Mouse (Mus musculus): ENCODE results near the gene Rbpj. TPM values are rescaled to one million over a fixed set of nuclear protein-coding genes. Genes with fewer than 3 reads are reported as not detected.
A peak's percentile ranks its signal among the peaks of the same experiment; 100 is the strongest.

Rbpj gene
- polyA plus RNA-seq, 2 experiments, result 6.5 to 7.0 TPM

- DNase-seq (ENCODE audit: low read depth in 3 of 3, low spot score in 3 of 3), result no peak
- H3K4me2 ChIP-seq (ENCODE audit: low read depth), result no peak overlapping the region
- H3K36me3 ChIP-seq (replicated peaks; ENCODE audit: control insufficient read depth, insufficient read depth, low read depth), result no peaks in the 10 kb centered on the region
- H3K27ac ChIP-seq, result no peak overlapping the region
- 22% methylated on average over 4 of the region's 4 CpGs for WGBS (ENCODE audit: insufficient replicate concordance)
- no peak overlapping the region for H3K4me3 ChIP-seq (ENCODE audit: insufficient read depth in 1 of 2, low read depth in 2 of 2, low read length in 2 of 2)
- TF ChIP-seq EP300 (IDR thresholded peaks at IDR 0.05; ENCODE audit: low read depth), result no peak
- TF ChIP-seq CTCF (IDR thresholded peaks at IDR 0.05; ENCODE audit: low read depth), result no peak
- H3K4me1 ChIP-seq (replicated peaks; ENCODE audit: control insufficient read depth in 2 of 2, insufficient read depth in 2 of 2, low read length in 1 of 2), result peaks cover 0 to 4% of the 10 kb centered on the region in 2 experiments; a peak in 1 of 4 replicates
- no peak overlapping the region for H3K9ac ChIP-seq (replicated peaks)
- no peaks in the 10 kb centered on the region for H3K27me3 ChIP-seq (ENCODE audit: control insufficient read depth, insufficient read depth, low read length)
- peak; percentile 15; the same call in 1 of the 2 replicates for ATAC-seq (ENCODE audit: insufficient read depth)
- H3K9me3 ChIP-seq (ENCODE audit: control insufficient read depth, low read length), result no peaks in the 10 kb centered on the region
Observed at GRCm38 (mm10) chr5:53685623-53686022, 219.7 kb downstream of the Rbpj start.

- H3K27ac ChIP-seq, result no peak overlapping the region
- 59% methylated on average over 2 of the region's 2 CpGs for WGBS (ENCODE audit: insufficient replicate concordance)
- H3K27me3 ChIP-seq (ENCODE audit: control insufficient read depth, insufficient read depth, low read length), result no peaks in the 10 kb centered on the region
- peaks cover 0 to 4% of the 10 kb centered on the region in 2 experiments; a peak in 1 of 4 replicates for H3K4me1 ChIP-seq (replicated peaks; ENCODE audit: control insufficient read depth in 2 of 2, insufficient read depth in 2 of 2, low read length in 1 of 2)
- no peak overlapping the region for H3K4me2 ChIP-seq (ENCODE audit: low read depth)
- no peak overlapping the region for H3K9ac ChIP-seq (replicated peaks)
- DNase-seq (ENCODE audit: low read depth in 3 of 3, low spot score in 3 of 3) (no peak), ATAC-seq (ENCODE audit: insufficient read depth) (no peak)
- no peaks in the 10 kb centered on the region for H3K36me3 ChIP-seq (replicated peaks; ENCODE audit: control insufficient read depth, insufficient read depth, low read depth)
- TF ChIP-seq CTCF (IDR thresholded peaks at IDR 0.05; ENCODE audit: low read depth) (no peak), EP300 (IDR thresholded peaks at IDR 0.05; ENCODE audit: low read depth) (no peak)
- H3K4me3 ChIP-seq (ENCODE audit: insufficient read depth in 1 of 2, low read depth in 2 of 2, low read length in 2 of 2), result no peak overlapping the region
- H3K9me3 ChIP-seq (ENCODE audit: control insufficient read depth, low read length), result no peaks in the 10 kb centered on the region
Observed at GRCm38 (mm10) chr5:53686379-53686778, 220.4 kb downstream of the Rbpj start.

GRCm38 (mm10) chr5:53688326-53688725 is 222.4 kb downstream of the Rbpj start:
- no peak overlapping the region for H3K27ac ChIP-seq
- no peaks in the 10 kb centered on the region for H3K9me3 ChIP-seq (ENCODE audit: control insufficient read depth, low read length)
- TF ChIP-seq EP300 (IDR thresholded peaks at IDR 0.05; ENCODE audit: low read depth), result no peak
- TF ChIP-seq CTCF (IDR thresholded peaks at IDR 0.05; ENCODE audit: low read depth), result no peak
- no peaks in the 10 kb centered on the region for H3K27me3 ChIP-seq (ENCODE audit: control insufficient read depth, insufficient read depth, low read length)
- no peak overlapping the region for H3K4me2 ChIP-seq (ENCODE audit: low read depth)
- no peak overlapping the region for H3K4me3 ChIP-seq (ENCODE audit: insufficient read depth in 1 of 2, low read depth in 2 of 2, low read length in 2 of 2)
- ATAC-seq (ENCODE audit: insufficient read depth) (no peak), DNase-seq (ENCODE audit: low read depth in 3 of 3, low spot score in 3 of 3) (no peak)
- no peak overlapping the region for H3K9ac ChIP-seq (replicated peaks)
- WGBS (ENCODE audit: insufficient replicate concordance), result 60% methylated on average over 7 of the region's 7 CpGs
- H3K36me3 ChIP-seq (replicated peaks; ENCODE audit: control insufficient read depth, insufficient read depth, low read depth), result no peaks in the 10 kb centered on the region
- H3K4me1 ChIP-seq (replicated peaks; ENCODE audit: control insufficient read depth in 2 of 2, insufficient read depth in 2 of 2, low read length in 1 of 2), result peaks cover 0 to 4% of the 10 kb centered on the region in 2 experiments; a peak in 1 of 4 replicates

GRCm38 (mm10) chr5:53691577-53691976 is 225.6 kb downstream of the Rbpj start:
- Histone ChIP-seq H3K36me3 (replicated peaks; ENCODE audit: control insufficient read depth, insufficient read depth, low read depth) (no peaks in the 10 kb centered on the region), H3K4me3 (ENCODE audit: insufficient read depth in 1 of 2, low read depth in 2 of 2, low read length in 2 of 2) (no peak overlapping the region), H3K9ac (replicated peaks) (no peak overlapping the region), H3K27ac (no peak overlapping the region), H3K4me2 (ENCODE audit: low read depth) (no peak overlapping the region), H3K4me1 (replicated peaks; ENCODE audit: control insufficient read depth in 2 of 2, insufficient read depth in 2 of 2, low read length in 1 of 2) (no peaks in the 10 kb centered on the region), H3K27me3 (ENCODE audit: control insufficient read depth, insufficient read depth, low read length) (no peaks in the 10 kb centered on the region), H3K9me3 (ENCODE audit: control insufficient read depth, low read length) (no peaks in the 10 kb centered on the region)
- 58% methylated on average over 3 of the region's 3 CpGs for WGBS (ENCODE audit: insufficient replicate concordance)
- TF ChIP-seq CTCF (IDR thresholded peaks at IDR 0.05; ENCODE audit: low read depth) (no peak), EP300 (IDR thresholded peaks at IDR 0.05; ENCODE audit: low read depth) (no peak)
- DNase-seq (ENCODE audit: low read depth in 3 of 3, low spot score in 3 of 3) (no peak), ATAC-seq (ENCODE audit: insufficient read depth) (no peak)

- H3K4me3 ChIP-seq (ENCODE audit: insufficient read depth in 1 of 2, low read depth in 2 of 2, low read length in 2 of 2), result no peak overlapping the region
- H3K36me3 ChIP-seq (replicated peaks; ENCODE audit: control insufficient read depth, insufficient read depth, low read depth), result no peaks in the 10 kb centered on the region
- H3K27me3 ChIP-seq (ENCODE audit: control insufficient read depth, insufficient read depth, low read length), result no peaks in the 10 kb centered on the region
- no peak overlapping the region for H3K4me2 ChIP-seq (ENCODE audit: low read depth)
- 52% methylated on average over 8 of the region's 8 CpGs for WGBS (ENCODE audit: insufficient replicate concordance)
- no peaks in the 10 kb centered on the region for H3K4me1 ChIP-seq (replicated peaks; ENCODE audit: control insufficient read depth in 2 of 2, insufficient read depth in 2 of 2, low read length in 1 of 2)
- TF ChIP-seq CTCF (IDR thresholded peaks at IDR 0.05; ENCODE audit: low read depth) (no peak), EP300 (IDR thresholded peaks at IDR 0.05; ENCODE audit: low read depth) (no peak)
- H3K27ac ChIP-seq, result no peak overlapping the region
- no peaks in the 10 kb centered on the region for H3K9me3 ChIP-seq (ENCODE audit: control insufficient read depth, low read length)
- ATAC-seq (ENCODE audit: insufficient read depth) (no peak), DNase-seq (ENCODE audit: low read depth in 3 of 3, low spot score in 3 of 3) (no peak)
- H3K9ac ChIP-seq (replicated peaks), result no peak overlapping the region
Observed at GRCm38 (mm10) chr5:53692100-53692499, 226.1 kb downstream of the Rbpj start.
